Mouse (Mus musculus) cerebellum, postnatal 36 days (tissue): ENCODE measurements at regions not wholly inside any gene's neighbourhood (a gene's known extent, or its start where the extent isn't known, plus 50 kb on each side); places are given as distances from the start of the nearest gene placed in this dataset.

ENCODE experiments used
- DNase-seq, 2 experiments: peaks; one replicate each; pipeline ENCODE4 v3.0.0; 2021 to 2022; ENCODE audit warnings: mixed read lengths in 2 of 2

DNA sequence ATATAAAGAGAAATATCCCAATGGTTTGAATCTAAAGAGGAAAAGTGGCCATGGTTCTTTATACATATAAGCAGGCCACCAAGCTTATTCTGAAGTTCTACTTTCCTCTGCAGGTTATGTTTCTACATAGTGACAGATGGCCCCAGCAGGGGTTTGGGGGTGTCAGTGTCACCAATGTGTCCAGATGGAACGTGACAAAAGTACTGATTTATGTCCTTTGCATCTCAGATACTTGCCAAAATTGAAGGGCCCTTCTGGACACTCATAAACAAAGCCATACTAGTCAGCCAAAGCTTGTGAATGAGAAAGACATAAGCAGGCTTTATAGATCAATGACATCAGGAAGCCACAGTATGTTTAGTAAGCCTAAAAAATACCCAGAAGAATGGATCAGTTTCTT lies 190.3 kb downstream of the Etaa1 start:
- peak; percentile 92 to 95 for DNase-seq

DNA sequence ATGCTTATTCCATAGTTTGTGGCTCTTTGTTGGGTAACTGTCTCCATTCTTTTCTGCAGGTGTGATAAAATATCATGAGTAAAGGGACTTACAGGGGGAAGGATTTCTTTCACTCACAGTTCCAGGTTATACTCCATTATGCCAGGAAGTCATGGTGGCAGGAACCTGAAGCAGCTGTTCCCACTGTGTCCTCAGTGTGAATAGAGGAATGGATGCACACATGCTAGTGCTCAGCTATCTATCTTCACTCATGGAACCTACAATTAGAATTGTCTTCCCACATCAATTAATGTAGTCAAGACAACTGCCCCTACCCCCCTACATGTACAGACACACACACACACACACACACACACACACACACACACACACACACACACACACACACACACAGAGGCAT lies 189.5 kb downstream of the Etaa1 start:
- DNase-seq, result no peak

DNA sequence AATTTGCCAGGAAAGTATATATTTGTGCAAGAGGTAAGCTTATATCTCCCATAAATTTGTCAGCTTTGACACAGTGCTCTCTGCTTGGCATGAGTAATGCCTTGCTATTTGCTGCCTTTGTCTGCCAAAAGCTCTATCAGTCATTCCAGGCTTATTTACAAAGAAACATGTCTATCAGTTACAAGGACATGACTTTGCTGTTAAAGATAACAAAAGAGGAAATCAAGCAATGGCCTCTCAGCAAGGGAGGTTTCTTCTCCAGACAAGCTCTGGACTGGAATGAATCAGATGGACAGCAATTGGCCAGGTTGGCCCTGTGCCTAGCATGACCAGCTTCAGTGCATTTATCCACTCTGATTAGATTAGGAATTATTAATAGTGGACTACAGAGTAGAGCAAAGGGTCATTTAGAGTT lies 185.3 kb downstream of the Etaa1 start:
- peak; percentile 76 to 80 for DNase-seq

DNA sequence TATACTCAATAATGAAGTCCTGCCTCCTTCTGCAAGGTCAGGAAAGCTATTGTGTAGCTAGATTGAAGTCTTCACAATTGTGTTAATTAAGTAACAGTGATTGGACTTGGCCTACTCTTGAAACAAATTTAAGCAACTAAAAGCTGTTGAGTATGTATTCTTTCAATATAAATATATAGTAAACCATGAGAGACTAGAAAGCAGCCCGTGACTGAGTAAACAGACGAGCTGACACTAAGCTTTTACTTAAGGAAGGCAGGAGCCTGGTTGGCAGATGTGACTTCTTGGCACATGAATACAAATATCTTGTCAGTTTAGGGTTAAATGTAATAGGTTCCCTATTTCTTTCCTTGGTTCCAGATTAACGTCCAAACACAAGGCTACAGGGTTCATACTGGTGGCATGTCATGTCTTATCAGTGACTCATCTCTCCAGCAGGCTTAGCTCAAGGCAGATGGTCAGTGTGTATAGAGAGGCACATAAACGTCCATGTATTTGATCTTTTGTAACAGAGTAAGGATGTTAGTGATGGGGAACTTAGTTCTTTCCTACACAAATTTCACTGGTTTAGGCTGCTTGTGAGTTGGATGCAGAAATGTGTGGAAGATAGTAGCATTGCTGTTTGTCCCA lies 184.7 kb downstream of the Etaa1 start:
- DNase-seq, result peak in 1 of 2 experiments; percentile 20

DNA sequence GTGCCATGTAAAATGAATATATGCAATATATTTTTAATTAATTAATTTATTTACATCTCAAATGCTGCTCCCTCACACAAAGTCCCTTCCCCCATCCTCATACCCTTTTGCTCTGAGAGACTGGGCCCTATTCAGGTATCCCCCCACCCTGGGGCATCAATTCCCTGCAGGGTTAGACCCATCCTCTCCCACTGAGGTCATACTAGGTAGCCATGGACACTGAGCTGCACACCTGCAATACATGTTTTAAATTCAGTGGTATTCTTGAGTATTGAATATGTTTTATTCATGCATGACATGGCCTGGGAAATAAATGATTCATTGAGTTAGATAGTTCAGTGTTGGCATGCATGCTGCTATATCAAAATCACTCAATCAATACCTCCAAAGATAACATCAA lies 156.0 kb downstream of the Etaa1 start:
- DNase-seq, result no peak

DNA sequence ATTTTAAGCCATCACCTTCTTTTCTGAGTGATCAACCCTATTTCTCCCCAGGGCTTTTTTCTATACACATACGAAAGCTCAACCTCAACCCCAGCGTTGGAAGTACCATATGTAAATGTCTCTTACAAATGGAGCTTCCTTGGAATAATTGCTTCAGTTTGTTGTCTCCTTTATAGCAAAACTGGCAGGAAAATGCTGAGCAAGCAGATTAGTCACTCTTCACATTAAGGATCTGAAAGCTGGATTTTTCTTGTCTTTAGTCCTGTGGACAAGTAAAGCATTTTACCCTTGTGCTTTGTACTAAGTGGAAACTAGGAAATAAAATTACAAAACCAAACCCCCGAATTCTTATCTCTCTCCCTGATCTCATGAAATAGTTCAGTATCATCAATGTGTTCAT lies 145.8 kb downstream of the Etaa1 start:
- no peak for DNase-seq

DNA sequence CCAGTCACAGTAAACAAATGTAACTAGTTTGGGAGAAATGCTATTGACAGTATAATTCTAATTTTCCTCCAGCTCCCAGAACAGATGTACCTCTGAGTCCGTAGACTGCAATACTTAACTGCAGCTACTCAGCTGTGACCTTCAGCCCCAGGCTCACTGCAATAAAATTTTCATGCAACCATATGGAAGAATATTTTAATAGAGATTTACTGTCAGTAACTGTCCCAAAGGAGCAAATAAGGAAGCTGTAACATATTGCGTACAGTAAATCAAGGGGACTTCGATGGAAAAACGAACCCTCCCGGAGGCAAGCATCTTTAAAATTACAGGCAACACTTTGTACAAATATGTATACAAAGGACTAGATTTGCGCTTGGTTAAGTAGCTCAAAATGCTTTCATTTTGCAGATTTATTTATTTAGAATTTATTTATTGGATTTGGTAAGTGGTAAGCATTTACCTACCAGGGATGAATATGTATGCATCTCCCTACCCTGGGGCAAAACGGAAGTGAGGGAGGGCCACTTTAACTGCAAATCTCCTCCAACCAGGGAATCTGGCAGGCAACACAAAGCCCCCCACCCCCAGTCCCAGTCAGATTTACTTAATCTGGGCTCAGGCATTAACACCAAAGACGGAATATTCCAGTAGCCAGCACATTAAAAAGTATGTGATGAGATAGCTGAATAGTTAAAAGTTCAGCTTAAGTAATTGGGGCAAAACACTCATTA lies 141.7 kb downstream of the Etaa1 start:
- no peak for DNase-seq

DNA sequence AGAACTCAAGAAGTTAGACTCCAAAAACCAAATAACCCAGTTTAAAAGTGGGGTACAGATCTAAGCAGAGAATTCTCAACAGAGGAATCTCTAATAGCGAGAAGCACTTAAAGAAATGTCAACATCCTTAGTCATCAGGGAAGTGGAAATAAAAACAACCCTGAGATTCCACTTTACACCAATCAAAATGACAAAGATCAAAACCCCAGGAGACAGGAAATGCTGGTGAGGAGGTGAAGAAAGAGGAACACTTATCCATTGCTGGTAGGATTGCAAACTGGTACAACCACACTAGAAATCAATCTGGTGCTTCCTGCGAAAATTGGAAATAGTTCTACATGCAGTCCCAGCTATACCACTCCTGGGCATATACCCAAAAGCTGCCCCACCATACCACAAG lies 111.0 kb downstream of the Etaa1 start:
- DNase-seq, result no peak

DNA sequence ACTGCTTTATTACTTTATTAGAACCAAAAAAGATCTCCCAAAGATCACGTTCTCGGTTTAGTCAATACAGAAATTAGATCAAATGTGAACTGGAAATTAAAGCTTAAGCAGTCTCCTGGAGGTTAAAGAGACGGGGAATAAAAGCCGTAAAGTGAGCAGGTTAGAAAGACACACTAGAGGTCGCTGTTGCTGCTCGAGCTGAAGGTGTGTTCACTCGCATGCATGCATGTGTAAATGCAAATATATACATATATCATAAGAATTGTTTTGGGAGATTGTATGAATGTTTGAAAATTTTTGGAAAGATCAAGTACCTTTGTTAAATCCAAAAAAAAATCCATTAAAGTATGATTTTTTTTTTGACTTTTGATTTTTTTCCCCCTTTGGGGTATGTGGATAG lies 101.3 kb downstream of the Etaa1 start:
- DNase-seq, result peak; percentile 47 to 57

DNA sequence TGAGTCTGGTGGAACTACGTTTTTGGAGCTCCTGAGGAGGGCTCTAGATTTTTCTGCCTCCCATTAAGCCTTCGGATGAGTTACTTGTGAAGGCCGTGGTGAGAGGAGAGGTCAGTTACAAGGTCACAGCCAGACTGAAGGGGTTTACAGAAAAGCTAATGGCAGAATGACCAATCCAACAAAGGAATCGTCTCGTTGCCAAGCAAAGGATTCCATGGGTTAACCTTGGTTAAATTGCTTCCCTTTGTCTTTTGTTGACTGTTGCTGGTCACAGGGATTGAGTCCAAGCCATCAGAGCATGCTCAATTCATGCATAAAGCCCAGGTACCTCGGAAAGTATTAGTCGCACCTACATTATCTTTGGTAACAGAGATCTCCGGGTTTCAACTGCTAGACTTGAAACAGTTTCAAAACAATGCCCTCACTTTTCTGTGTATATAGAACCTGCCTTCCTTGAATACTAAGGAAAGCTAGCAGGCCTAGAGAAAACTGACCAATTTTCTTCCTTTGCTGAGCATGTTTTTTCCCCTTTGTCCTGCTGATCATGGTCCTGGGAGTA lies 100.3 kb downstream of the Etaa1 start:
- no peak for DNase-seq

DNA sequence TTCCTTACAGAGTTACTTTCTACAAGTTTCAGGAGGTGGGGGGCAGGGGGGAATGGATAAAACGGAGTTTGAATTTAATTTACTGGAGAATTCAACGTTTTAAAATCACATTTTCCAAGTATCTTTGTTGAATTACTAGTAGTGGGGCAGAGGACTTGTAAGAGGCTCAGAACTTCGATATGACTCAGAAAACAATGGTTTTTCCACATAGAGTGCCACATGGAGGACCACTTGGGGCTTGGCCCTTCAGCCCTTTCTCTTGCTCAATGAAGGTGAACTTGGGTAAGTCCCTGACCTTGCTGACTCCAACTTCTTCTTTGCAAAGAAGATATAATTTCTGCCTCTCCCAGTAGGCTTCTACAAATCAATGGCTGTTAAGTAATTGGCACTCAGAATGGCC lies 99.8 kb downstream of the Etaa1 start:
- DNase-seq, result no peak

DNA sequence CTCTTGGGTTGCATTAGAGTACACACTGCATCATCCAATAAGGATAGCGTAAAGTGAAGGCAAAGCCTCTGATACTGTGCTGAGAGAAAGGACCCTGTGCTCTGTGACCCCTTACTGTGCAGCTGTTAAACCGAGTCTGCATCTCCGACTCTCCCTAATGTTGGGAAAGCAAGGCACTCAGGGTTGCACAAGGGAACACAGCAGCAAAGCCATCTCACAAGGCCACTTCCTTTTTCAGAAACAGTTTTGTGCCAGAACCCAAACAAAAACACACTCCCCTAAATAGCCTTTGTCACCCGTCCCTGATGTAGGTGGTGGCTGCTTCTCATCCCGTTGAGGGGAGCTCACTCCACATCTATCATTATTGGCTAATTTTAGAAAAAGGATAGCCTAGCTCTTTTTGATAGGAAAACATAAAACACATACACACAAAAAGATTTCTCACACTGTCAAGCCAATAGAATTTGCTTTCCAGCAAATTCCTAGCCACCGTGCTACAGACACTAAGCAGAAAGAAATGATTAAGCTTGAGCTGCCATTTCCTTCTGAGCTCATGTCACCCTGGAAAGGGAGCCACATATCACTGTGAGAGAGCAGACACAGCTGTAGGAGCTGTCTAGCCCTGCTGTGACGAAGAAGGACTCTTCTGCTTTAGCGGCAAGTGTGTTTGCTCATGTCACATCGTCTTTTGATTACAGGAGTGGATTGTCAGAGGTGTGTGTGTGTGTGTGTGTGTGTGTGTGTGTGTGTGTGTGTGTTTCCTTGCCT lies 94.1 kb downstream of the Etaa1 start:
- no peak for DNase-seq

DNA sequence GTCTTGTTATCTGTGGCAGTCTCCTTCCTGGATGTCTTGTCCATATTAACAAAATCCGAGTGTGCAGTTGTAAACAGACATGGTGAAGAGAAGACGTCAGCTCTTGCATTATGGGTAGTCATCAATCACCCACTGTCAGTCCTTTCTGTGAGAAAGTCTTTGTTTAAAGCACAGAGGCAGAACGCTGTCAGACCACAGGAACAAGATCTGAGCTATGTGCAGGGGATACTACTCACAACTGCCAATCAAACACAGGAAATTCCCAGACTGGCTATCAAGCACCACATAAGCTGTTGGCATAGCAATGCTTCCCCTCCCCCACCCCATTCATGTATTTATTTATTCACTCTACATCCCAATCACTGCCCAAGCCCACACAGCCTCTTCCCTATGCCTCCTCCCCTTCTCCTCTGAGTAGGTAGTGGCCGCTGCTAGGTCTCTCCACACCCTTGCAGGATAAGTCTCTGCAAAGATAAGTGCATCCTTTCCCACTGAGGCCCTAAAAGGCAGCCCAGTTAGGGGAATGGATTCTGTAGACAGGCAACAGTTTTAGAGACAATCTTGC lies 88.8 kb downstream of the Etaa1 start:
- DNase-seq, result no peak

DNA sequence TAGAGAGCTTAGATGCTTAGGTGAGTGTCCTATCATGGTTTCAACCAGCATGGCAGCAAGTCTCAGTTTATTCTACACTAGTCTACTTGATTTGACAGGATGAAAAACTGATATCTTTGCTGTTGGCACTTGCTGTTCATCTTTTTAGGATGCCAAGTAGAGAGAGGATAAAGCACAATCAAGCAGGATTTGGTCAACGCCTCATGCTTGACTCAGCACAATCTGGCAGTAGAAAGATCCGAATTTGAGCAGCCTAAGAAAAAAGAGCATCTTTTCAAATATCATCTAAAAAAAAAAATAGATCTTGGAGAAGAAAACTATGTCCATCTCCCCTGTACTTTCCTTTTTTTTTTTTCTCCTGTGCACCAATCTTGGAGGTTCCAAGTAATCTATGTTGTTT lies 83.0 kb downstream of the Etaa1 start:
- DNase-seq, result no peak

DNA sequence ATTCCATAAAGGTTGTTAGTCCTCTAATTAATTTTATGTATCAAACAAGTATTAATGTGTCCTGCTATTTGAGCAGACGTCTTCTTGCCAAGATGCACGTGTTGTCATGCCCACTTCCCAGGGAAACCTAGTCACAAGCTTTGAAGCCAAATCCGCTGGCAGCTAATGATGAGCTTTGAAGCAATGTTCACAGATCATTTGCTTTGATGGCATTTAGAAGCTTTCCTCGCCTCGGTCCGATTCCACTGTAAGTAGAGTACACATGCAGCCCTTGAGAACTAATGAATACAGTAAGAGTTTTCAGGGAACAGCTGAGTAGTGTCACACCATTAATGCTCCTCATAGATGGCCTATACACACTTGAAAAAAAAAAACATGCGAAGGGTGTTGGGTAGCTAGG lies 81.8 kb downstream of the Etaa1 start:
- DNase-seq, result no peak

DNA sequence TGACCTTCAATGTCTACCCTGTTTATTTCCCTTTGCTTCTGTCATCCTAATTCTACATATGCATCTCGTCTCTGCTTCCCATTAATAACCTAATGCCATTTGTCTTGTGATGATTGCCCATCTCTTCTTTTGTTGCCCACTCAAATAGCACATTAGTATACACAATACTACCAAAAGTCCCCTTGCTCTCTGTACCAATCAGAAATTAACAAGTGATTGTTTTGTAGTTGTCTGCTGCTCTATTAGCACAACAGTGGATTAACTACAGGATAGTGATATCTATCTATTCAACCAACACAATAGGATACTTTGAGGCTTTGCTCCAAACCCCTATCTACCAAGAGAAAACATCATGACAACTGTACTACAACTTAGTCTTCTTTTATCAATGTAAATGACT lies 70.4 kb downstream of the Etaa1 start:
- DNase-seq, result no peak
